Mouse (Mus musculus) urinary bladder, postnatal 0 days (tissue): ENCODE measurements around the gene Cfb. TPM values are rescaled to one million over a fixed set of nuclear protein-coding genes. Genes with fewer than 3 reads are reported as not detected.

ENCODE experiments used
- microRNA-seq: library from miRNA; unstranded; fragments of <30 nt; microRNA quantifications from one replicate; pipeline ENCODE4, GENCODE M21; 2016
- polyA plus RNA-seq: library from polyadenylated mRNA; unstranded; fragments of >200 nt; fragmentation: Nextera tagmentation; extraction: Ambion mirVana; gene quantifications from 2 replicates; pipeline ENCODE4 v1.2.1, GENCODE M21; 2015

The Cfb gene
- polyA plus RNA-seq = 15.6 and 19.3 TPM in 2 replicates

DNA sequence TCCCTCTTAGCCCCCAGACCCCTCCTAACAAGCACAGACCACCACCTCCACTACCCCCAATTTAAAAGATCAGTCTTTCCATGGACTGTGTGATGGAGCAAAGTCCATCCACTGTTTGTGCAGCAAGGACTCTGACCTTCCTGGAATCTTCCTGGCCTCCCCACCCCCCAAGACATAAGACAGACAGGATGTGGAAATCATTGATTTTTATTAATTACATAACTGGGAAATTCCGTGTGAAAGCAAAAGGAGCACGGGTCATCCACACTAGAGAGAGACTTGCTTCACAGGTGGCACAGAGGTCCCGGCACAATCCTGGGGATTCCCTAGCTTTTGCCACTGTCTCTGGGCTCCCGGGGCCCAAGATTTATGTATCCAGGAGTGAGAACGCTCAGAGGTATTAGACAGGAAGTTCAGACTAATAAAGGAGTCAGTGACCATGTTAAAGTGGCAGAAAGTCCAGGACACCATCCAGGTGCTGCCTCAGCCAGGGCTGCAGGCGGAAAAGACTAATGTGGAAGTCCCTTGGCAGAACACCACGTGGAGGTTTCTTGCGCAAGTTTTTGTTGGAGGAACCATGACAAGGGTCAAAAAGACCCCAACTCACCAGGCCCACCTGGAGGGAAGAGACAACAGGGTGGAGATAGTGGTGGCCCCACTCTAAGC lies at the start of gene Cfb:
Gene Cfb, minus strand, starts transcription at position 103 of the 666 bp plus-strand sequence.

DNA sequence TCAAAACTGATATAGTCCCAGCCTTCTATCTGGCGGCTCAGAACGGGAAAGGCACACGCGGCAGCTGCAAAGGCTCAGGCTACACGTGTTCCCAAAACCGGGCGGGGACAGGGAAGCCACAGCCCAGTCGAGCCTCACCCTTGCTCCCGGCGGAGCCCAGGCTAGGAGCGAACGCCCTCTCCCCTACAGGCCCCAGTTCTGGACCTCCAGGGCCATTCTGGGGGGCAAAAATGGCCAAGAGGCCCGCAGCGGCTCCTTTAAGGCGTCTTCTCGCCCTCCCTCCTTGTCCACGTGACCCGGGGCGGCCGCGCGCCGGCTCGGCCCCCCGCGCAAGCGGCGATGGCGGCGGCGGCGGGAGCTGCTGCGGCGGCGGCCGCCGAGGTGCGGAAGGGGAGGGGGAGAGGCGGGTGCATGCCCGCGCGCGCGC lies 35.9 kb upstream of the Cfb start, which contains the start of the genes C2 and Ehmt2:
Gene C2, minus strand, starts transcription at position 106 of the 427 bp plus-strand sequence.
Gene Ehmt2, plus strand, starts transcription at position 310 of the 427 bp plus-strand sequence.

DNA sequence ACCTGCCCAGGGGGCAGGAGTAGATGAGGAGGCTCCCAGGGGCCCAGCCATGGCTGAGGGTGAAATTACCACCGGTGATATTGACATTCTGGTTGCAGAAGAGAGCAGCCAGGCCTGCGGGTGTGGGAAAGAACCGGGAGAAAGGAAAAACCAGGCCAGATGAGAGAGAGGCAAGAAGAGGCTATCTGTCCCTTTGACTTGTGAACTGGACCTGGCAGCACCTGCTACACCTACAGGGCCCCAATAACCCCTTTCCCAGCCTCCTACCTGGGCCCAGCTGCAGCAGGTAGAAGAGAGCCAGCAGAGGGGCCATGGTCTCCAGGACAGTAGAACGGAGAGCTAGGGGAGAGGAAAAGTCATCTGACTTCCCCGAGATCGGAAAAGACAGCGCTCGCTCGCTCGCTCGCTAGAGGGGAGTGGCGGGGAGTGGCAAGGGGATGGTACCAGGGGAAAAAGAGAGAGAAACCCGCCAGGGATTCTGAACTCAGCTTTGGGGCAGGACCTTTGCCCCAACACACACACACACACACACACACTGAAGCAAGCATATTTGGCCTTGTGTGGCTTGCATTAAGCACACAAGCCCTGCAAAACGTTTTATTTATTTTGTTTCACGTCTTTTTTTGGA lies 19.5 kb upstream of the Cfb start, which contains the start of gene Gm20547:
Gene Gm20547, minus strand, starts transcription at position 360 of the 628 bp plus-strand sequence.

DNA sequence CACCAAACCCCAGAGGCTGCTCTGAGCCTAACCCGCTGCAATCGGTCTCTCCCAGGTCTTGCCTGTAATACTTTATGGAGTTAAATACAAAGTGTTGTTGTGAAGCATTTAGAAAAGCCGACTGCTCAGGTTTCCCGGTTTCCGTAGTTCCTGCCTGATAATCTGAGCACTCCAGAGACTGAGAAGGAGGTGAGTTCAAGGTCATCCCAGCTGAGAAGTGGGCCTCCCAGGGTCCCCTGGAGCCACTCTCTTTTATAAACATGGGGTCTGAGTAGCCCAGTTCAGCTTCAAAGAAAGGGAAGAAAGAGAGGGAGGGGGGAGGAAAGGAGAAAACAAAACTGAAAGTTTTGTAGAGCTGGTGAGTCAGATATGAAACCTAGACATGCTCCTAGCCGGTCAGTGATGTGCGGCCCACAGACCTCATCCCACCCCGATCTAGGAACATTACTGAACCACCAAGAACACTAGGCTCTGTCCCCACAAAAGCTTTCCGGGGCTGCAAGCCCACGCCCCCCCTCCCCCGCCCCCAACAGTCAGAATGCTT lies 17.1 kb upstream of the Cfb start, which contains the start of gene Zbtb12:
Gene Zbtb12, plus strand, starts transcription at position 148 of the 544 bp plus-strand sequence.

DNA sequence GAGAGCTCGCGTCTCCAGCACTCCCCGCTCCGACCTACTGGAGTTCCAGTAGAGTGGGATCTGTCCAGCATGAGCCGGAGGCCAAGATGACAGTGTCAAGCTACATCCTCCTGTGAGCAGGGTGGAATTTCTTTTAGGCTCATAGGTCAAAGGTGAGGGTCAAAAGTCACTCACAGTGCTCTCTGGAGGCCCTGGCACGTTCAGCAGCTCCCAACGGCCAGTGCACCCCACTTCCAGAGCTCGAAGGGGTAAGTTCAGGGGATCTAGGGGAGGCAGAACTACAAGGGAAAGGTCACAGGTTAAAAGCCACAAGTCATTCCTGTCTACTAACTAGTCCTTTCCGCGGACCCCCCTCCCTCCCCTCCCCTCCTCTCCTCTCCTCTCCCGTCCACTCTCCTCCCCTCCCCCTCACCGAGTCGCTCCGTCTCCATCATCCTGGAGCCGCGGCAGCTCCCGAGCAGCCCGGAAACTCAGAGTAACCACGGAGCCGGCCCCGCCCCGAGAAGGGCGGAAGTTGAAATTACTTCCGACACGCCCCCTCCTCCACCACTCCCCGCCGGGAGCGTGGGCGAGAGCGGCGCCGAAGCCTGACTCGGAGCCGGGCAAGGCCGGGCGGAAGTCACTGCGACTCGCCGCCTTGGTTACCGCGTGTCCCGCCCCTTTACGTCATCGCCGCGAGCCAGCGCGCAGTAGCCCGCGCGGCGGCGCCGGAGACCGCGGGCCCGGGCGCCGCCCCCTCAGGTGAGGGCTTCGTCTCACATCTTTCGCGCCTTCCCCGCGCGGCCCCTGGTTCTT lies 12.4 kb downstream of the Cfb start, which contains the start of the genes Skiv2l and Nelfe:
Gene Skiv2l, minus strand, starts transcription at position 489 of the 795 bp plus-strand sequence.
Gene Nelfe, plus strand, starts transcription at position 670 of the 795 bp plus-strand sequence.

DNA sequence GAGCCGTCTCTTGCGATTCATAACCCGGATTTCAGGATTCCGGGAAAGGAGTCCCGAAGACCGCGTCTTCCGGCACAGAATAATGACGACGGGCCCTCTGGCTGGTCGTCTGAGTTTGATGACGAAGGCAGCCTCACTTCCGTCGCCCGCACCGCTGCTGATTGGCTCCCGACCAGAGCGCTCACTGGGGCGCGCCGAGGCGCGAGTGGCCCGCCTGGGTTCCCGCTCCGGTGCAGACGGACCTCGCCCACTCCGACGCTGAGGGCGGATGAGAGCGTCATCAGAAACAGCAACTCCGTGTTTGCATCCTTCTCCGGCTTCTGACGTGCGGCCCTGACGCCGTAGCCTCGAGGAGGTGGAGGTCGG lies 25.5 kb downstream of the Cfb start, which contains the start of the genes Stk19 and Dxo:
Gene Stk19, minus strand, starts transcription at position 90 of the 366 bp plus-strand sequence.
Gene Dxo, plus strand, starts transcription at position 164 of the 366 bp plus-strand sequence.

Small RNAs within 50 kb of the gene (microRNA-seq; reads per million reads assigned to microRNA genes)
- gene Mir6970 (not detected), gene Mir6971 (2.2 reads per million), gene Mir6972 (not detected)

Other genes with a start within 250 kb of the Cfb start
- 3.3 and 4.4 TPM in 2 replicates for gene Egfl8, start 246.5 kb downstream of the Cfb start, polyA plus RNA-seq
- gene Ppt2, start 234.0 kb downstream of the Cfb start, polyA plus RNA-seq = 24.8 and 24.9 TPM in 2 replicates
- gene Prrt1, start 233.0 kb downstream of the Cfb start, polyA plus RNA-seq = 1.0 and 1.1 TPM in 2 replicates
- 10.7 and 11.7 TPM in 2 replicates for gene Fkbpl, start 217.8 kb downstream of the Cfb start, polyA plus RNA-seq
- 42.0 and 42.9 TPM in 2 replicates for gene Atf6b, start 215.4 kb downstream of the Cfb start, polyA plus RNA-seq
- gene Tnxb, start 192.0 kb downstream of the Cfb start, polyA plus RNA-seq = 5.9 and 6.1 TPM in 2 replicates
- 6.9 and 10.8 TPM in 2 replicates for gene C4b, start 118.6 kb downstream of the Cfb start, polyA plus RNA-seq
- not detected in 2 replicates for gene Cyp21a1, start 58.0 kb downstream of the Cfb start, polyA plus RNA-seq
- gene Stk19, start 25.6 kb downstream of the Cfb start, polyA plus RNA-seq = 22.1 and 24.9 TPM in 2 replicates
- 25.1 and 25.6 TPM in 2 replicates for gene Dxo, start 25.5 kb downstream of the Cfb start, polyA plus RNA-seq
- 25.2 and 29.7 TPM in 2 replicates for gene Skiv2l, start 12.3 kb downstream of the Cfb start, polyA plus RNA-seq
- 50.7 and 59.0 TPM in 2 replicates for gene Nelfe, start 12.1 kb downstream of the Cfb start, polyA plus RNA-seq
- 0.53 and 0.86 TPM in 2 replicates for gene Zbtb12, start 17.0 kb upstream of the Cfb start, polyA plus RNA-seq
- not detected in 2 replicates for gene Gm20547, start 19.5 kb upstream of the Cfb start, polyA plus RNA-seq
- gene C2, start 35.7 kb upstream of the Cfb start, polyA plus RNA-seq = 8.9 and 9.3 TPM in 2 replicates
- gene Ehmt2, start 36.0 kb upstream of the Cfb start, polyA plus RNA-seq = 25.2 and 27.2 TPM in 2 replicates
- 2.6 and 3.3 TPM in 2 replicates for gene Slc44a4, start 51.9 kb upstream of the Cfb start, polyA plus RNA-seq
- 23.2 and 28.5 TPM in 2 replicates for gene Neu1, start 68.7 kb upstream of the Cfb start, polyA plus RNA-seq
- gene Hspa1b, start 96.7 kb upstream of the Cfb start, polyA plus RNA-seq = 4.5 and 5.2 TPM in 2 replicates
- not detected in 2 replicates for gene Gm20481, start 107.4 kb upstream of the Cfb start, polyA plus RNA-seq
- 36.7 and 39.4 TPM in 2 replicates for gene Hspa1a, start 109.6 kb upstream of the Cfb start, polyA plus RNA-seq
- gene Hspa1l, start 110.2 kb upstream of the Cfb start, polyA plus RNA-seq = 0.16 and 0.25 TPM in 2 replicates
- gene Lsm2, start 119.3 kb upstream of the Cfb start, polyA plus RNA-seq = 82.1 and 83.5 TPM in 2 replicates
- 42.0 and 44.7 TPM in 2 replicates for gene Vars, start 138.5 kb upstream of the Cfb start, polyA plus RNA-seq
- gene Vwa7, start 154.1 kb upstream of the Cfb start, polyA plus RNA-seq = 0.19 and 0.24 TPM in 2 replicates
- gene Sapcd1, start 165.5 kb upstream of the Cfb start, polyA plus RNA-seq = 1.3 and 1.7 TPM in 2 replicates
- 0.88 and 1.3 TPM in 2 replicates for gene Msh5, start 184.2 kb upstream of the Cfb start, polyA plus RNA-seq
- gene Clic1, start 187.4 kb upstream of the Cfb start, polyA plus RNA-seq = 240 and 276 TPM in 2 replicates
- gene Ddah2, start 196.5 kb upstream of the Cfb start, polyA plus RNA-seq = 118 and 126 TPM in 2 replicates
- gene Ly6g6c, start 202.9 kb upstream of the Cfb start, polyA plus RNA-seq = 0.45 and 0.58 TPM in 2 replicates
- gene Mpig6b, start 203.7 kb upstream of the Cfb start, polyA plus RNA-seq = 0.42 and 1.7 TPM in 2 replicates
- gene Ly6g6e, start 214.4 kb upstream of the Cfb start, polyA plus RNA-seq = 8.2 and 8.3 TPM in 2 replicates
- 1.6 and 2.2 TPM in 2 replicates for gene Ly6g6d, start 215.5 kb upstream of the Cfb start, polyA plus RNA-seq
- 0.18 TPM in 1 of 2 replicates, not detected in the other for gene Ly6g6f, start 223.1 kb upstream of the Cfb start, polyA plus RNA-seq
- 93.1 and 93.2 TPM in 2 replicates for gene Abhd16a, start 226.7 kb upstream of the Cfb start, polyA plus RNA-seq
- gene Ly6g5c, start 245.8 kb upstream of the Cfb start, polyA plus RNA-seq = not detected in 2 replicates